Mouse (Mus musculus): ENCODE measurements around the gene Arsb.

- TF ChIP-seq POLR2A (IDR thresholded peaks at IDR 0.05; ENCODE audit: low read depth, low read length) (no peak), CTCF (conservative IDR thresholded peaks at IDR 0.05; ENCODE audit: insufficient read depth, insufficient read length, low read depth, low read length) (no peak)
Observed at GRCm38 (mm10) chr13:93846831-93847518, 75.5 kb downstream of the Arsb start.

Data from kidney, adult 2 months (tissue).